Mouse (Mus musculus) MEL (cell line): ENCODE measurements around the gene Slamf8. TPM values are rescaled to one million over a fixed set of nuclear protein-coding genes. Genes with fewer than 3 reads are reported as not detected.

Source experiments
- DNase-seq: peaks from one replicate; pipeline ENCODE4 v3.0.0; 2011; ENCODE audit warnings: low read depth, low spot score
- H3K27ac ChIP-seq: 2 replicates; pipeline ENCODE4 v1.5.1; 2012; ENCODE audit warnings: low read depth, mild to moderate bottlenecking, control low read depth, low read length, moderate library complexity; ENCODE audit not compliant: control insufficient read depth
- H3K27me3 ChIP-seq, 2 experiments: fragments of 150-350 bp in 1 of 2; sonication (generic) in 1 of 2; 2 replicates each; pipeline ENCODE4 v1.6.1; 2012; ENCODE audit warnings: low read length in 2 of 2, mild to moderate bottlenecking in 2 of 2, improper control_type of control experiment in 1 of 2, moderate library complexity in 1 of 2; ENCODE audit not compliant: insufficient read depth in 2 of 2, control insufficient read depth in 1 of 2
- H3K36me3 ChIP-seq, 2 experiments: 2 replicates each; pipeline ENCODE4 v1.6.1; 2012 to 2014; ENCODE audit warnings: low read length in 2 of 2, improper control_type of control experiment in 1 of 2, inconsistent platforms in 1 of 2, mild to moderate bottlenecking in 1 of 2; ENCODE audit not compliant: insufficient read depth in 2 of 2, control insufficient read depth in 1 of 2
- H3K4me1 ChIP-seq, 2 experiments: fragments of 150-350 bp in 1 of 2; sonication (generic) in 1 of 2; 2 replicates each; pipeline ENCODE4 v1.6.1; 2012; ENCODE audit warnings: low read length in 2 of 2, improper control_type of control experiment in 1 of 2, mild to moderate bottlenecking in 1 of 2; ENCODE audit not compliant: insufficient read depth in 2 of 2, control insufficient read depth in 1 of 2
- H3K4me3 ChIP-seq, 2 experiments: fragments of 150-350 bp in 1 of 2; sonication (generic) in 1 of 2; 2 replicates each; pipeline ENCODE4 v1.5.1; 2012; ENCODE audit warnings: low read depth in 2 of 2, low read length in 2 of 2, mild to moderate bottlenecking in 2 of 2, moderate library complexity in 2 of 2, control low read depth in 1 of 2, improper control_type of control experiment in 1 of 2; ENCODE audit not compliant: control insufficient read depth in 1 of 2, insufficient read depth in 1 of 2
- H3K79me2 ChIP-seq: 2 replicates; pipeline ENCODE4 v1.6.1; 2012; ENCODE audit warnings: mild to moderate bottlenecking, low read length, moderate library complexity; ENCODE audit not compliant: control insufficient read depth, poor library complexity, insufficient read depth
- H3K9ac ChIP-seq: 2 replicates; pipeline ENCODE4 v1.6.1; 2012; ENCODE audit warnings: low read depth, mild to moderate bottlenecking, control low read depth, low read length, moderate library complexity; ENCODE audit not compliant: control insufficient read depth, poor library complexity, severe bottlenecking
- H3K9me3 ChIP-seq: fragments of 150-350 bp; sonication (generic); replicated peaks from 2 replicates; pipeline ENCODE4 v1.6.1; 2012; ENCODE audit warnings: mild to moderate bottlenecking, low read length, improper control_type of control experiment, moderate library complexity; ENCODE audit not compliant: insufficient read depth
- BHLHE40 ChIP-seq: IDR thresholded peaks from 2 replicates; pipeline ENCODE4 v1.6.1; 2012; ENCODE audit warnings: low read depth, mild to moderate bottlenecking, inconsistent platforms, low read length, improper control_type of control experiment, borderline replicate concordance
- CHD1 ChIP-seq: IDR thresholded peaks from 2 replicates; pipeline ENCODE4 v1.6.1; 2012; ENCODE audit warnings: low read depth, mild to moderate bottlenecking, inconsistent platforms, low read length, improper control_type of control experiment
- CHD2 ChIP-seq: IDR thresholded peaks from 2 replicates; pipeline ENCODE4 v1.6.1; 2011; ENCODE audit warnings: low read length, improper control_type of control experiment
- CTCF ChIP-seq, 3 experiments: IDR thresholded peaks in 2 of 3; conservative IDR thresholded peaks in 1 of 3; 2 replicates each; pipeline ENCODE4 v1.5.1; 2011 to 2012; ENCODE audit warnings: low read length in 3 of 3, low read depth in 2 of 3, mild to moderate bottlenecking in 2 of 3, improper control_type of control experiment in 1 of 3, inconsistent platforms in 1 of 3, mixed read lengths in 1 of 3, moderate library complexity in 1 of 3; ENCODE audit not compliant: control insufficient read depth in 1 of 3, insufficient read depth in 1 of 3, poor library complexity in 1 of 3, severe bottlenecking in 1 of 3
- ELF1 ChIP-seq: IDR thresholded peaks from 2 replicates; pipeline ENCODE4 v1.6.1; 2014; ENCODE audit warnings: low read depth, mild to moderate bottlenecking, inconsistent platforms, low read length, improper control_type of control experiment, moderate library complexity
- HCFC1 ChIP-seq: IDR thresholded peaks from 2 replicates; pipeline ENCODE4 v1.6.1; 2012; ENCODE audit warnings: low read depth, mild to moderate bottlenecking, inconsistent platforms, low read length, improper control_type of control experiment, moderate library complexity
- JUND ChIP-seq: IDR thresholded peaks from 2 replicates; pipeline ENCODE4 v1.6.1; 2011; ENCODE audit warnings: low read depth, mild to moderate bottlenecking, improper control_type of control experiment, low read length
- KAT2A ChIP-seq: conservative IDR thresholded peaks from 2 replicates; pipeline ENCODE4 v1.6.1; 2012; ENCODE audit warnings: low read depth, low read length, improper control_type of control experiment, inconsistent platforms
- MAX ChIP-seq: IDR thresholded peaks from 2 replicates; pipeline ENCODE4 v1.6.1; 2011; ENCODE audit warnings: low read length, improper control_type of control experiment
- MAZ ChIP-seq: IDR thresholded peaks from 2 replicates; pipeline ENCODE4 v1.6.1; 2012; ENCODE audit warnings: low read depth, mild to moderate bottlenecking, inconsistent platforms, low read length, improper control_type of control experiment
- MEF2A ChIP-seq: IDR thresholded peaks from 2 replicates; pipeline ENCODE4 v1.6.1; 2014; ENCODE audit warnings: low read depth, mild to moderate bottlenecking, inconsistent platforms, low read length, improper control_type of control experiment; ENCODE audit not compliant: poor library complexity, insufficient replicate concordance, severe bottlenecking; ENCODE audit errors: extremely low read depth
- NELFE ChIP-seq: IDR thresholded peaks from 2 replicates; pipeline ENCODE4 v1.6.1; 2011; ENCODE audit warnings: low read depth, low read length, improper control_type of control experiment
- POLR2AphosphoS5 ChIP-seq: IDR thresholded peaks from 2 replicates; pipeline ENCODE4 v1.6.1; 2012; ENCODE audit warnings: low read depth, borderline replicate concordance, mild to moderate bottlenecking, inconsistent platforms, low read length, moderate library complexity, mixed read lengths
- RCOR1 ChIP-seq: IDR thresholded peaks from 2 replicates; pipeline ENCODE4 v1.6.1; 2012; ENCODE audit warnings: low read depth, mild to moderate bottlenecking, inconsistent platforms, low read length, improper control_type of control experiment
- SIN3A ChIP-seq: IDR thresholded peaks from 2 replicates; pipeline ENCODE4 v1.6.1; 2012; ENCODE audit warnings: low read length, improper control_type of control experiment, inconsistent platforms
- TBP ChIP-seq: IDR thresholded peaks from 2 replicates; pipeline ENCODE4 v1.8.0; 2011; ENCODE audit warnings: low read depth, low read length, improper control_type of control experiment
- UBTF ChIP-seq: IDR thresholded peaks from 2 replicates; pipeline ENCODE4 v1.6.1; 2012; ENCODE audit warnings: low read depth, mild to moderate bottlenecking, inconsistent platforms, low read length, improper control_type of control experiment, moderate library complexity, borderline replicate concordance; ENCODE audit not compliant: insufficient read depth
- USF1 ChIP-seq: IDR thresholded peaks from 2 replicates; pipeline ENCODE4 v1.6.1; 2014; ENCODE audit warnings: low read depth, mild to moderate bottlenecking, inconsistent platforms, low read length, improper control_type of control experiment, moderate library complexity
- ZC3H11A ChIP-seq: IDR thresholded peaks from 2 replicates; pipeline ENCODE4 v1.6.1; 2012; ENCODE audit warnings: low read depth, mild to moderate bottlenecking, inconsistent platforms, low read length, improper control_type of control experiment
- ZNF384 ChIP-seq: IDR thresholded peaks from 2 replicates; pipeline ENCODE4 v1.6.1; 2012; ENCODE audit warnings: low read depth, mild to moderate bottlenecking, inconsistent platforms, low read length, improper control_type of control experiment
- polyA plus RNA-seq, 2 experiments: library from polyadenylated mRNA; stranded (reverse) in 1 of 2; unstranded in 1 of 2; fragments of >175 nt in 1 of 2; fragments of >200 nt in 1 of 2; gene quantifications; 2 replicates each; pipeline versions ENCODE4 v1.2.1 to v1.2.4; 2012; ENCODE audit warnings: low replicate concordance in 2 of 2, low read depth in 1 of 2; ENCODE audit not compliant: insufficient read length in 2 of 2, insufficient read depth in 1 of 2, missing spikeins in 1 of 2
- total RNA-seq: library from RNA; depleted of rRNA; stranded (reverse); fragments of 300-350 nt; gene quantifications from 2 replicates; pipeline ENCODE4 v1.2.3, GENCODE M21; 2012

The Slamf8 gene
- total and polyA plus RNA-seq, 3 experiments: not detected

GRCm38 (mm10) chr1:172584271-172584670, 6.1 kb downstream of the Slamf8 start:
- peaks cover 0 to 8% of the 10 kb centered on the region in 2 experiments; a peak in 2 of 4 replicates for H3K27me3 ChIP-seq
- no peak overlapping the region for H3K27ac ChIP-seq
- no peaks in the 10 kb centered on the region for H3K36me3 ChIP-seq
- H3K9ac ChIP-seq: no peak overlapping the region
- no peaks in the 10 kb centered on the region for H3K4me1 ChIP-seq
- TF ChIP-seq CHD2 (no peak), UBTF (no peak), JUND (no peak), HCFC1 (no peak), CTCF (IDR thresholded peaks at IDR 0.05 in 2 of 3, conservative IDR thresholded peaks at IDR 0.05 in 1 of 3; ENCODE audit: control insufficient read depth in 1 of 3, insufficient read depth in 1 of 3, low read depth in 2 of 3, low read length in 3 of 3, poor library complexity in 1 of 3, severe bottlenecking in 1 of 3) (no peak), NELFE (no peak), MAZ (no peak), POLR2AphosphoS5 (no peak), MAX (no peak), RCOR1 (no peak), SIN3A (no peak)
- H3K9me3 ChIP-seq: no peaks in the 10 kb centered on the region
- H3K4me3 ChIP-seq: no peak overlapping the region
- no peaks in the 10 kb centered on the region for H3K79me2 ChIP-seq
- DNase-seq: no peak

GRCm38 (mm10) chr1:172582436-172582835, 7.9 kb downstream of the Slamf8 start:
- peaks cover 0 to 9% of the 10 kb centered on the region in 2 experiments; a peak in 2 of 4 replicates for H3K27me3 ChIP-seq
- no peak for DNase-seq
- no peaks in the 10 kb centered on the region for H3K9me3 ChIP-seq
- no peak for TF ChIP-seq RCOR1
- no peak for TF ChIP-seq MEF2A
- TF ChIP-seq ELF1: no peak
- TF ChIP-seq SIN3A: no peak
- TF ChIP-seq UBTF: no peak
- no peak for TF ChIP-seq KAT2A
- TF ChIP-seq ZNF384: no peak
- no peak for TF ChIP-seq CHD1
- TF ChIP-seq POLR2AphosphoS5: no peak
- TF ChIP-seq BHLHE40: no peak
- TF ChIP-seq USF1: no peak
- no peak for TF ChIP-seq TBP
- TF ChIP-seq CTCF (IDR thresholded peaks at IDR 0.05 in 2 of 3, conservative IDR thresholded peaks at IDR 0.05 in 1 of 3; ENCODE audit: control insufficient read depth in 1 of 3, insufficient read depth in 1 of 3, low read depth in 2 of 3, low read length in 3 of 3, poor library complexity in 1 of 3, severe bottlenecking in 1 of 3): no peak
- TF ChIP-seq ZC3H11A: no peak
- TF ChIP-seq CHD2: no peak
- H3K27ac ChIP-seq: no peak overlapping the region
- no peak overlapping the region for H3K9ac ChIP-seq
- H3K79me2 ChIP-seq: no peaks in the 10 kb centered on the region
- no peak overlapping the region for H3K4me3 ChIP-seq
- no peaks in the 10 kb centered on the region for H3K4me1 ChIP-seq
- H3K36me3 ChIP-seq: no peaks in the 10 kb centered on the region
